Mouse (Mus musculus) neutrophil, adult 59 days (primary cell): ENCODE measurements around the gene Acp7. TPM values are rescaled to one million over a fixed set of nuclear protein-coding genes. Genes with fewer than 3 reads are reported as not detected.

Experiments
- total RNA-seq, 2 experiments: library from RNA; stranded (reverse); gene quantifications; 1 replicate in 1 of 2; 2 replicates in 1 of 2; pipeline ENCODE4 v1.2.4; 2023

The Acp7 gene
- total RNA-seq: not detected

GRCm38 (mm10) chr7:28631073-28631472, at the start of gene Acp7:
TSS of gene Acp7 (minus strand) at chr7:28631332.

DNA sequence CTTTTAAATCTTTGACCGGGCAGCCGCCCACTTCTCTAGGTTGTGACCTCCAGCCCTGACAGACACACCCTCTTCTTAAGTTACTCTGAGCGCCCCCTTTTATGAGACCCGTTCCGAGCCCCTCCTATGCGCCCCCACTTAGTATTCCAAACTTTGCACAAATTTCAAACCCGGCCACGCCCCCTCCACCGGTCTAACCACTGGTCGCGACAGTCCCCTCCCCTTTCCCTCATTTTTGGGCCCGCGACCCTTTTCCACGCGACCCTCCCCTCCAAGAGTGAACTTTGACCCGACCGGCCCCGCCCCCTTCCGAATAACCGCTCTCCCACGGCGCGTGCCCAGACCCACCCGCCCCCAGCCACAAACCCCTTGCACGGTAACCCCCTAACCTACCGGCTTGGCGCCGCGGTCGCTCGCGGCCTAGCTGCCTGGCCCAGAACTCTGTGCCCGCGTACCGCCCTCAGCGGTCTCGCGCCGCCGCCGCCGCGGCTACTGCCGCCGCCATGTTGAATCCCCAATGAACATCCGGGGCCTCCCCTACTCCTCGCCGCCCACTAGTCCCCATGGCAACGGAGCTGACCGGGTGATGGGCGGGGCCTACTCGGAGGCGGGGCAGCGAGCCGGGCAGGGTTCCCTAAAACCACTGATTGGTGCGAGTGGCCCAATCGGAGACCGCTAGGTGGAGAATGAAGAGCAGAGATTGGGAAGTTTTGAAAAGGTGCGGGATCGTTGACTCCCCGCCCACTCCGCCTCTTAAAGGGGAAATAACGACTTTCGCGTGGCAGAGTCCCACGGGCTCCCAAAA, 33.3 kb downstream of the Acp7 start, which contains the start of the genes Samd4b and Pak4:
Gene Samd4b (minus strand): TSS at position 503 of the 805 bp plus-strand sequence.
Gene Pak4 (minus strand): TSS at position 544 of the 805 bp plus-strand sequence.

Other genes starting within 250 kb of the Acp7 start
- gene Med29, start 238.6 kb downstream of the Acp7 start, total RNA-seq: 10 to 100 TPM in 1 of 2 experiments, 1 to 10 TPM in 1; 7.2 to 10.1 TPM
- 10 to 100 TPM; 62.9 to 73.5 TPM for gene Paf1, start 238.4 kb downstream of the Acp7 start, total RNA-seq
- 100 to 1,000 TPM; 538 to 594 TPM for gene Gmfg, start 193.9 kb downstream of the Acp7 start, total RNA-seq
- 1 to 10 TPM; 3.2 to 4.2 TPM for gene Lrfn1, start 179.4 kb downstream of the Acp7 start, total RNA-seq
- not detected for gene Ifnl2, start 120.9 kb downstream of the Acp7 start, total RNA-seq
- gene Ifnl3, start 108.5 kb downstream of the Acp7 start, total RNA-seq: not detected
- gene Sycn, start 90.4 kb downstream of the Acp7 start, total RNA-seq: not detected
- under 1 TPM in 1 of 2 experiments, not detected in 1; 0.90 TPM for gene Nccrp1, start 84.1 kb downstream of the Acp7 start, total RNA-seq
- 10 to 100 TPM; 45.3 to 48.4 TPM for gene Samd4b, start 33.2 kb downstream of the Acp7 start, total RNA-seq
- gene Pak4, start 33.1 kb downstream of the Acp7 start, total RNA-seq: 10 to 100 TPM in 1 of 2 experiments, 1 to 10 TPM in 1; 9.5 to 12.7 TPM
- 1 to 10 TPM in 1 of 2 experiments, under 1 TPM in 1; 0.37 to 1.1 TPM for gene Fbxo27, start 61.5 kb upstream of the Acp7 start, total RNA-seq
- gene Fbxo17, start 85.5 kb upstream of the Acp7 start, total RNA-seq: 1 to 10 TPM; 2.3 to 3.5 TPM
- 10 to 100 TPM; 18.3 to 19.9 TPM for gene Mrps12, start 110.5 kb upstream of the Acp7 start, total RNA-seq
- gene Sars2, start 110.7 kb upstream of the Acp7 start, total RNA-seq: 1 to 10 TPM; 8.3 to 9.0 TPM
- gene Ccer2, start 124.8 kb upstream of the Acp7 start, total RNA-seq: not detected
- 10 to 100 TPM; 63.2 to 65.6 TPM for gene Sirt2, start 135.4 kb upstream of the Acp7 start, total RNA-seq
- 10 to 100 TPM; 39.1 to 41.4 TPM for gene Nfkbib, start 136.2 kb upstream of the Acp7 start, total RNA-seq
- gene Rinl, start 157.6 kb upstream of the Acp7 start, total RNA-seq: 100 to 1,000 TPM in 1 of 2 experiments, 10 to 100 TPM in 1; 91.3 to 113 TPM
- gene Hnrnpl, start 177.2 kb upstream of the Acp7 start, total RNA-seq: 100 to 1,000 TPM; 409 to 451 TPM
- 100 to 1,000 TPM; 101 to 105 TPM for gene Ech1, start 193.9 kb upstream of the Acp7 start, total RNA-seq
- 10 to 100 TPM; 16.5 to 19.9 TPM for gene Lgals4, start 202.5 kb upstream of the Acp7 start, total RNA-seq
- gene Lgals7, start 232.5 kb upstream of the Acp7 start, total RNA-seq: not detected